Mouse (Mus musculus): ENCODE measurements around the gene Rap1b.

GRCm38 (mm10) chr10:117844782-117845596 lies 846 bp downstream of the Rap1b start:
- TF ChIP-seq POLR2A (IDR thresholded peaks at IDR 0.05; ENCODE audit: borderline replicate concordance, insufficient read depth, low read length) (no peak), CTCF (IDR thresholded peaks at IDR 0.05; ENCODE audit: borderline replicate concordance, insufficient read depth, low read depth, low read length) (no peak)

Data from cerebellum, adult 2 months (tissue).